Mouse (Mus musculus) cerebellum, adult 2 months (tissue): Measurements from ENCODE around the gene Fam69a.
"Not testable (repeated sequence)": the region's sequence is repeated elsewhere in the genome, so short reads cannot be mapped to it uniquely, and the experiment has no call there.

Experiments
- CTCF ChIP-seq: fragments of 200-500 bp; IDR thresholded peaks from 2 replicates; pipeline ENCODE4 v1.5.1; 2011; ENCODE audit warnings: low read depth, mild to moderate bottlenecking, control low read depth, low read length, moderate library complexity, borderline replicate concordance; ENCODE audit not compliant: insufficient read depth
- POLR2A ChIP-seq: fragments of 200-500 bp; IDR thresholded peaks from 2 replicates; pipeline ENCODE4 v1.6.1; 2011; ENCODE audit warnings: low read length, control low read depth, borderline replicate concordance; ENCODE audit not compliant: insufficient read depth

DNA sequence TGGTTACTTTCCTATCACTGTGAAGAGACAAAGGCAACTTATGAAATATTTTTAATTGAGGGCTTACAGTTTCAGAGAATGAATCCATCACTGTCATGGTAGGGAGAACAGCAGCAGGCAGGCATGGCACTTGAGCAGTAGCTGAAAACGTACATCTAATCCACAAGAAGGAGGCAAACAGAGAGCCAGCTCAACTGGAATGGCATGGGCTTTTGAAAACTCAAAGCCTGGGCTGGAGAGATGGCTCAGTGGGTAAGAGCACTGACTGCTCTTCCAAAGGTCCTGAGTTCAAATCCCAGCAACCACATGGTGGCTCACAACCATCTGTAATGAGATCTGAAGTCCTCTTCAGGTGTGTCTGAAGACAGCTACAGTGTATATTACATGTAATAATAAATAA lies 17.1 kb downstream of the Fam69a start:
- TF ChIP-seq CTCF, POLR2A: not testable (repeated sequence)
